Mouse (Mus musculus) embryonic facial prominence, embryonic 11.5 days (tissue): ENCODE results near the gene Tecpr2. TPM values are rescaled to one million over a fixed set of nuclear protein-coding genes. Genes with fewer than 3 reads are reported as not detected.
A peak's percentile ranks its signal among the peaks of the same experiment; 100 is the strongest.

Experiments
- ATAC-seq: fragments of 200-750 bp; cut with Nextera tagmentation; replicated peaks from 2 replicates; pipeline ENCODE4 v1.8.0; 2017; ENCODE audit warnings: low read depth; ENCODE audit not compliant: insufficient number of reproducible peaks, low FRiP score, low TSS enrichment
- DNase-seq: peaks from one replicate; pipeline ENCODE4 v3.0.0-alpha.2; 2015; ENCODE audit warnings: low spot score
- H3K27ac ChIP-seq: fragments of 300-500 bp; sonication (generic); replicated peaks from 2 replicates; pipeline ENCODE4 v1.5.1; 2014; ENCODE audit warnings: mild to moderate bottlenecking, low read depth, low read length, control low read depth
- H3K27me3 ChIP-seq: fragments of 300-500 bp; sonication (generic); 2 replicates; pipeline ENCODE4 v1.6.1; 2014; ENCODE audit warnings: mild to moderate bottlenecking, low read length, moderate library complexity, mixed read lengths; ENCODE audit not compliant: control insufficient read depth, insufficient read depth
- H3K36me3 ChIP-seq: fragments of 300-500 bp; sonication (generic); replicated peaks from 2 replicates; pipeline ENCODE4 v1.6.1; 2014; ENCODE audit warnings: low read depth, mild to moderate bottlenecking, low read length, moderate library complexity, mixed read lengths; ENCODE audit not compliant: control insufficient read depth, insufficient read depth
- H3K4me1 ChIP-seq: fragments of 300-500 bp; sonication (generic); 2 replicates; pipeline ENCODE4 v1.6.1; 2014; ENCODE audit warnings: low read length, mixed read lengths; ENCODE audit not compliant: control insufficient read depth, insufficient read depth
- H3K4me2 ChIP-seq: fragments of 300-500 bp; sonication (generic); 2 replicates; pipeline ENCODE4 v1.6.1; 2014; ENCODE audit warnings: low read depth, mild to moderate bottlenecking, control low read depth, low read length, moderate library complexity
- H3K4me3 ChIP-seq: fragments of 300-500 bp; sonication (generic); 2 replicates; pipeline ENCODE4 v1.5.1; 2014; ENCODE audit warnings: low read depth, low read length, control low read depth
- H3K9ac ChIP-seq: fragments of 300-500 bp; sonication (generic); replicated peaks from 2 replicates; pipeline ENCODE4 v1.6.1; 2014; ENCODE audit warnings: mild to moderate bottlenecking, control low read depth, low read length
- H3K9me3 ChIP-seq: fragments of 300-500 bp; sonication (generic); replicated peaks from 2 replicates; pipeline ENCODE4 v1.6.1; 2016; ENCODE audit warnings: mild to moderate bottlenecking, low read length, inconsistent platforms, mixed read lengths; ENCODE audit not compliant: control insufficient read depth
- WGBS: fragments of 180-500 bp; shearing (Covaris S2); extraction: QIAGEN DNeasy Blood & Tissue Kit; methylation state at CpG from one replicate; pipeline ENCODE4 v1.1.7; 2014; 5-methylcytosine and 5-hydroxymethylcytosine counted together
- polyA plus RNA-seq: library from polyadenylated mRNA; unstranded; fragments of >200 nt; fragmentation: Nextera tagmentation; extraction: Ambion mirVana; gene quantifications from 2 replicates; pipeline ENCODE4 v1.2.1, GENCODE M21; 2014

Gene Tecpr2
- polyA plus RNA-seq, 1 experiment from 2014 or later: 2.5 TPM

GRCm38 (mm10) chr12:110983714-110984113 is 94.7 kb downstream of the Tecpr2 start:
- no peak for ATAC-seq
- H3K36me3 ChIP-seq: no peaks in the 10 kb centered on the region
- DNase-seq: no peak
- H3K27ac ChIP-seq: no peak overlapping the region
- WGBS: 86% methylated on average over 8 of the region's 8 CpGs
- no peaks in the 10 kb centered on the region for H3K4me1 ChIP-seq
- no peak overlapping the region for H3K4me2 ChIP-seq
- H3K9me3 ChIP-seq: no peaks in the 10 kb centered on the region
- no peaks in the 10 kb centered on the region for H3K27me3 ChIP-seq
- H3K4me3 ChIP-seq: no peak overlapping the region
- no peak overlapping the region for H3K9ac ChIP-seq

- no peaks in the 10 kb centered on the region for H3K27me3 ChIP-seq
- H3K36me3 ChIP-seq: no peaks in the 10 kb centered on the region
- H3K9me3 ChIP-seq: no peaks in the 10 kb centered on the region
- ATAC-seq (no peak), DNase-seq (no peak)
- no peaks in the 10 kb centered on the region for H3K4me1 ChIP-seq
- no peak overlapping the region for H3K27ac ChIP-seq
- no peak overlapping the region for H3K9ac ChIP-seq
- 70% methylated on average over 4 of the region's 4 CpGs for WGBS
- H3K4me2 ChIP-seq: no peak overlapping the region
- H3K4me3 ChIP-seq: no peak overlapping the region
These were observed 95.5 kb downstream of the Tecpr2 start for GRCm38 (mm10) chr12:110984598-110984997.

- H3K4me1 ChIP-seq: no peaks in the 10 kb centered on the region
- H3K4me3 ChIP-seq: no peak overlapping the region
- no peaks in the 10 kb centered on the region for H3K9me3 ChIP-seq
- H3K36me3 ChIP-seq: no peaks in the 10 kb centered on the region
- no peak overlapping the region for H3K9ac ChIP-seq
- no peak for ATAC-seq
- no peak overlapping the region for H3K27ac ChIP-seq
- no peak overlapping the region for H3K4me2 ChIP-seq
- WGBS: 80% methylated on average over 9 of the region's 9 CpGs
- no peak for DNase-seq
- no peaks in the 10 kb centered on the region for H3K27me3 ChIP-seq
These were observed 96.1 kb downstream of the Tecpr2 start for GRCm38 (mm10) chr12:110985141-110985540.

GRCm38 (mm10) chr12:110986536-110987425 is 97.7 kb downstream of the Tecpr2 start:
- DNase-seq (no peak), ATAC-seq (no peak)
- Histone ChIP-seq H3K27ac (no peak overlapping the region), H3K4me1 (no peaks in the 10 kb centered on the region), H3K36me3 (no peaks in the 10 kb centered on the region), H3K9ac (no peak overlapping the region), H3K27me3 (no peaks in the 10 kb centered on the region), H3K4me3 (no peak overlapping the region), H3K9me3 (no peaks in the 10 kb centered on the region), H3K4me2 (no peak overlapping the region)
- WGBS: 82% methylated on average over 11 of the region's 11 CpGs

GRCm38 (mm10) chr12:110989409-110989808 is 100.3 kb downstream of the Tecpr2 start:
- no peak for DNase-seq
- no peaks in the 10 kb centered on the region for H3K9me3 ChIP-seq
- no peaks in the 10 kb centered on the region for H3K36me3 ChIP-seq
- no peak for ATAC-seq
- H3K4me2 ChIP-seq: no peak overlapping the region
- WGBS: 87% methylated on average over 3 of the region's 3 CpGs
- no peak overlapping the region for H3K27ac ChIP-seq
- no peak overlapping the region for H3K4me3 ChIP-seq
- H3K27me3 ChIP-seq: no peaks in the 10 kb centered on the region
- no peaks in the 10 kb centered on the region for H3K4me1 ChIP-seq
- no peak overlapping the region for H3K9ac ChIP-seq

GRCm38 (mm10) chr12:110990500-110990899 is 101.4 kb downstream of the Tecpr2 start:
- no peaks in the 10 kb centered on the region for H3K4me1 ChIP-seq
- no peak for ATAC-seq
- no peak overlapping the region for H3K4me3 ChIP-seq
- no peak for DNase-seq
- H3K4me2 ChIP-seq: no peak overlapping the region
- 90% methylated on average over 7 of the region's 7 CpGs for WGBS
- no peaks in the 10 kb centered on the region for H3K27me3 ChIP-seq
- H3K36me3 ChIP-seq: no peaks in the 10 kb centered on the region
- H3K9me3 ChIP-seq: no peaks in the 10 kb centered on the region
- no peak overlapping the region for H3K27ac ChIP-seq
- H3K9ac ChIP-seq: no peak overlapping the region

GRCm38 (mm10) chr12:110991361-110992127 is 102.5 kb downstream of the Tecpr2 start:
- H3K4me1 ChIP-seq: no peaks in the 10 kb centered on the region
- H3K9me3 ChIP-seq: no peaks in the 10 kb centered on the region
- no peaks in the 10 kb centered on the region for H3K36me3 ChIP-seq
- H3K9ac ChIP-seq: peak overlapping the region; percentile 73
- 3% methylated on average over 23 of the region's 23 CpGs for WGBS
- peak overlapping the region; percentile 40 for H3K4me3 ChIP-seq
- H3K27ac ChIP-seq: peak overlapping the region; percentile 31; the same call in 1 of the 2 replicates
- ATAC-seq: peak; percentile 92
- peak overlapping the region; percentile 60 for H3K4me2 ChIP-seq
- no peaks in the 10 kb centered on the region for H3K27me3 ChIP-seq
- DNase-seq: peak; percentile 88

- Histone ChIP-seq H3K4me1 (no peaks in the 10 kb centered on the region), H3K27ac (peak overlapping the region; percentile 31; the same call in 1 of the 2 replicates), H3K9me3 (no peaks in the 10 kb centered on the region), H3K4me2 (peak overlapping the region; percentile 60), H3K4me3 (peak overlapping the region; percentile 40), H3K27me3 (no peaks in the 10 kb centered on the region), H3K9ac (peak overlapping the region; percentile 73), H3K36me3 (no peaks in the 10 kb centered on the region)
- peak; percentile 93 for DNase-seq
- under 1% methylated on average over 24 of the region's 24 CpGs for WGBS
- ATAC-seq: peak; percentile 89
These were observed 103.1 kb downstream of the Tecpr2 start for GRCm38 (mm10) chr12:110992128-110992553.
